Mouse (Mus musculus): ENCODE results near the gene Rbm48. TPM values are rescaled to one million over a fixed set of nuclear protein-coding genes. Genes with fewer than 3 reads are reported as not detected.
"Not testable (repeated sequence)": the region's sequence is repeated elsewhere in the genome, so short reads cannot be mapped to it uniquely, and the experiment has no call there.

Gene Rbm48
- 11.1 and 14.3 TPM in 2 replicates for polyA plus RNA-seq (2016; fragmentation: Nextera tagmentation; extraction: Ambion mirVana)

DNA sequence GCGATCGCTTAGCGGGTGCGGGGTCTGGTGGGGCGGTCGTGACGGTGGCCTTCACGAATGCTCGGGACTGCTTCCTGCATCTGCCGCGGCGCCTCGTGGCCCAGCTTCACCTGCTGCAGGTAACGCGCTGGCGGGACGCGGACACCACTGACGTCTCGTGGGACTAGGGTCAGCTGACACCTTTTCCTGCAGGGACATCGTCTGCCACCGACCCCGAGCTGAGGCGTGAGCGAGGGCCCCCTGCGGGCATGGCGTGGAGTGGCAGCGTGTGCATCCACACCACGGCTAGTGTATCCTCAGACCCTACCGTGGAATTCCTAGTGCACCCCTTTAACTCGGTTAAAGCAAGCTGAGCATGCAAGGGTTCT lies at the start of gene Rbm48:
TSS of gene Rbm48 (minus strand) at position 187 of the 368 bp plus-strand sequence.
- Histone ChIP-seq H3K27ac (peak within 1 kb of the TSS; percentile 88), H3K27me3 (ENCODE audit: insufficient read depth, poor library complexity, severe bottlenecking) (no peaks in the 10 kb centered on the region), H3K9me3 (no peaks in the 10 kb centered on the region), H3K36me3 (peaks cover 10% of the 10 kb centered on the region), H3K4me3 (peak within 1 kb of the TSS; percentile 85), H3K4me1 (replicated peaks) (peaks cover 15% of the 10 kb centered on the region)
- DNase-seq (ENCODE audit: low spot score): peak; percentile 77
- WGBS: under 1% methylated on average over 31 of the region's 31 CpGs

DNA sequence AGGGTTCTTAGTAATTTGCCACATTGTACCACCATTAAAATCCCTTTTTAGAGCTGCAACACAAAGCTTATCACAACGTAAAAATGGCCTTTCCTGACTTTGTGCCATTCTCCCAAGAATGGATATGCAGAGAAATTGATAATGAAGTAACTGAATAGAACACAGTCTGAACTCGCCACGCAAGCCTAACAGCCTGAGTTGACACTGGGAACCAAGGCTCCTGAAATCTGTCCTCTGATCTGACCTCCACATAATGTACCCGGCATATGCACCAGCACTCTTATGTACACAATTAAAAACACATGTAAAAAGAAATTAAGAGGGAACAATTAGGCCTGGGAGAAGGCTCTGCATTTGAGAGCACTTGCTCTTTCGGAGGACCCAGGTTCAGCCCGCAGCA lies 48.9 kb upstream of the Rbm48 start:
- peaks cover 51% of the 10 kb centered on the region for H3K36me3 ChIP-seq
- 91% methylated on average over 6 of the region's 6 CpGs for WGBS

DNA sequence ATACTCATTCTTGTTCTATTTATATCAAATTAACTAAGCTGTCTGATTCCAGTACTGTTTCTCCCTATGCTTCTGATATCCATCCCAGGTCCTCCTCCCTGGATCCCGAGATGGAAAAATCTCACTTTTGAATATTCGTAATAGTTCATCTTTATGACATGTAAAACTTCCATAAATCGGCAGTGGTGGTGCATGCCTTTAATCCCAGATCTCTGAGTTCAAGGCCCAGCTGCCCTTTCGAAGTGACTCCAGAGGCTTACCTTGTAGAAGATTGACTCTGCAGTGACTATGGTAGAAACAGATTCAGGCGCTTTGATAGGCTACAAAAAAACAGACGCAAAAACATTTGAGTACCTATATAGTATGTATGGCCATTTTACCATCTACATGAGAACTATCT lies 48.2 kb upstream of the Rbm48 start:
- H3K36me3 ChIP-seq: peaks cover 58% of the 10 kb centered on the region
- H3K4me1 ChIP-seq (replicated peaks): peaks cover 14% of the 10 kb centered on the region
- no peaks in the 10 kb centered on the region for H3K27me3 ChIP-seq (ENCODE audit: insufficient read depth, poor library complexity, severe bottlenecking)
- WGBS: 96% methylated on average over 6 of the region's 6 CpGs
- DNase-seq (ENCODE audit: low spot score): no peak
- no peak overlapping the region for H3K27ac ChIP-seq
- H3K4me3 ChIP-seq: no peak overlapping the region
- H3K9me3 ChIP-seq: 0 out of 2 replicates have a peak, but pooled peaks cover 5% of the 10 kb centered on the region

More for the DNA sequence above, 48.9 kb upstream of the Rbm48 start:
- Histone ChIP-seq H3K4me1 (replicated peaks) (peaks cover 14% of the 10 kb centered on the region), H3K27ac (no peak overlapping the region), H3K9me3 (0 out of 2 replicates have a peak, but pooled peaks cover 5% of the 10 kb centered on the region), H3K27me3 (ENCODE audit: insufficient read depth, poor library complexity, severe bottlenecking) (no peaks in the 10 kb centered on the region), H3K4me3 (no peak overlapping the region)
- DNase-seq (ENCODE audit: low spot score): no peak

DNA sequence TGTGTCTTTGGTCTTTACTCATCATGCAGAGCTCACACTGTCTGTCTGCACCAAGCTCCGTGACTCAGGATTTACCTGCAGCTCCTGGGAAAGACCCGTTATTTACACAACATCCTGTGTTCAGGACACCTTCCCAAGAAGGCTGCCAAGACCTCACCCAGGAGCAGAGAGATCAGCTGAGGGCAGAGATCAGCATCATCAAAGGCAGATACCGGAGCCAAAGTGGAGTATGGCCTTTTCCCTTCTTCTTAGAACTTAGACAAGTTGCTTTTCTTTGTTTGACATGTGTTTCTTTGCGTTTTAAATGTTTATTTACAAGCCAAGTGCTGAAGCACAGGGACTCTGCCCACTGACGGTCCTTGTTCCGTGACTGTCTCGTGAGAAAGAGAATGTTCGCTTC lies 38.9 kb upstream of the Rbm48 start:
- no peaks in the 10 kb centered on the region for H3K4me1 ChIP-seq (replicated peaks)
- H3K9me3 ChIP-seq: no peaks in the 10 kb centered on the region
- peaks cover 68% of the 10 kb centered on the region for H3K36me3 ChIP-seq
- DNase-seq (ENCODE audit: low spot score): no peak
- no peak overlapping the region for H3K4me3 ChIP-seq
- H3K27ac ChIP-seq: no peak overlapping the region
- WGBS: 86% methylated on average over 8 of the region's 8 CpGs
- no peaks in the 10 kb centered on the region for H3K27me3 ChIP-seq (ENCODE audit: insufficient read depth, poor library complexity, severe bottlenecking)

DNA sequence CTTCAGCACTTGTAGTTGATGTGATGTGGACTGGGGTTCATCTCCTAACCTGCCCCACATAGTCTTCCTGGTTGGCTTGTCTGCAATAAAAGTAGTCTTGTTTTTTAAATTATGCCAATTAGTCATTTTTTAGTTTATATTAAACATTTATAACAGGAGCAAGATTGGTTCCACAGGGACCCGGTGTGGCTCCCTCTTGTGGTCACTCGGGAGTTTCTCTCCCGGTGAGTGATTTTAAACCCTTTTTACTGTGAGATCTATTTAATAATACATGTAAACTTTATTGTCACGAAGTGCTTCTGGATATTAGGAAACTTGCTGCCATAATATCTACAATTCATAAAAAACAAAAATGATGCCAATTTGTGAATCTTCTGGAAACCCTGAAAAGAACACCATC lies 37.6 kb upstream of the Rbm48 start:
- WGBS: 76% methylated on average over 4 of the region's 4 CpGs
- no peak overlapping the region for H3K4me3 ChIP-seq
- H3K36me3 ChIP-seq: peaks cover 64% of the 10 kb centered on the region
- no peaks in the 10 kb centered on the region for H3K4me1 ChIP-seq (replicated peaks)
- no peak for DNase-seq (ENCODE audit: low spot score)
- no peak overlapping the region for H3K27ac ChIP-seq
- H3K9me3 ChIP-seq: no peaks in the 10 kb centered on the region
- H3K27me3 ChIP-seq (ENCODE audit: insufficient read depth, poor library complexity, severe bottlenecking): no peaks in the 10 kb centered on the region

DNA sequence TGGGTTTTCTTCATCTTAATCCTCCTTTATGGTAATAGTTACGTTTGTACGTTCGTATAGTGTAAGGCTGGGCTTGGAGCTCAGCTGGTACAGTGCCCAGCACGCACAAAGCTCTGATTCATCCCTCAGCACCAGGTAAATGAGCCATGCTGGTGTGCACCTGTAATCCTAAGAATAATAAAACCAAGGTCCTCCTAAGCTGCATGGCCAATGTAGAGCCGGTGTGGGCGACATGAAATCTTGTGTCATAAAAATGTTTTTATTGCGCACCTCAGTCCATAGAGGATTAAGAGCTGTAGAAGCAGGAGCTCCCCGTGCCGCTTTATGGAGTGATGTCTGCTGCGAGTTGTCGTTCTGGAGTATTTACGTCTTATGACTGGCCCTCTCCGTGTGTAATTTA lies 36.9 kb upstream of the Rbm48 start:
- no peak overlapping the region for H3K4me3 ChIP-seq
- 95% methylated on average over 13 of the region's 13 CpGs for WGBS
- no peaks in the 10 kb centered on the region for H3K9me3 ChIP-seq
- no peaks in the 10 kb centered on the region for H3K27me3 ChIP-seq (ENCODE audit: insufficient read depth, poor library complexity, severe bottlenecking)
- no peak overlapping the region for H3K27ac ChIP-seq
- no peaks in the 10 kb centered on the region for H3K4me1 ChIP-seq (replicated peaks)
- no peak for DNase-seq (ENCODE audit: low spot score)
- H3K36me3 ChIP-seq: peaks cover 65% of the 10 kb centered on the region

DNA sequence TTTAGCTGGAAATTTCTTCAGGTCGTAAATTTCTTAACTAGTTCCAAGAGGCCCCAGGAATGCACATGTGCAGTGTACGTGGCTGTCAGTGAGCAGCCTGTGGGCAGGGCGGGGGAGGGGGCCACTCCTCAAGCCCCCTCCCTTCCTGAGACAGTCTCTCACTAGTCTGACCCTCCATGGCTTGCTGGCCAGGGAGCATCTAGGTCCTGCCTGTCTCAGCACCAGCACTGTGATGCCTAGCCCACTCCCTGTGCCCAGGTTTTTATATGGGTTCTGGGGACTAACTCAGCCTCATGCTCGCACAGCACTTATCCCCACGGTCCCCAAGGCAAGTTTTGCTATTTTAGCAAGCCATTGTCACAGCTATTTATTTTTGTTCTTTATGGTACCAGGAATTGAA lies 35.9 kb upstream of the Rbm48 start:
- WGBS: 89% methylated on average over 5 of the region's 5 CpGs

DNA sequence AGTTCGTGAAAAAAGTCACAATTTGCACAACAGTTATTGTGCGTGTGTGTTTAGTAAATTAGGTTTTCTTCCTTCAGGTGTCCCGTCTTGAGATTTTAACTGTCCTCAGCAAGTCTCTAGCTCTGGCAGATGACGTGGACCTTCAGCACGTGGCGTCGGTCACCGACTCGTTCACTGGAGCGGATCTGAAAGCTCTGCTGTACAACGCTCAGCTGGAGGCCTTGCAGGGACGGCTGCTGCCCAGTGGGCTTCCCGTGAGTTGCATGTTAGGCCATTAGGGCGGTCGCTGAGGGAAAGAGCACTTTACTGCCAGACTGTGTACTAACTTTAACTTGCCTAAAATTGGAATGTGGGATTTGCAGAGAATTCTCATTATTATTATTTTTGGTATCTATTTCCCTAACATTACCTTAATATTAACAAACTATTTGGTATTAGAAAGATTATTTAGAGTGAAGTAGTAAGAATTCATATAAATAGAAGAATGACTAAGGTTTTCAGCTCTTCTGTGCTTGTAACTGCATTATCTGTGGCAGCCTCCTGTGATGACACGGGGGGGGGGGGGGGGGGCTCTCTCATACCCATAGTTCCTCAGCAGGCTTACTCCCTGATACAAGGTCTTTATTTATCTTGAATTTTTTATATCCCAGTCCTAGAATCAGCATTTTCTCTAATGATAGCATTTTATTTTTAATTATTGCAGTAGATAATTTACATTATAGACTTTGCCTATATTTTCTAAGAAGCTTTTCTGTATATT lies 35.3 kb upstream of the Rbm48 start:
- Histone ChIP-seq H3K27ac (no peak overlapping the region), H3K4me3 (no peak overlapping the region), H3K27me3 (ENCODE audit: insufficient read depth, poor library complexity, severe bottlenecking) (no peaks in the 10 kb centered on the region), H3K36me3 (peaks cover 62% of the 10 kb centered on the region), H3K9me3 (no peaks in the 10 kb centered on the region), H3K4me1 (replicated peaks) (no peaks in the 10 kb centered on the region)
- 57% methylated on average over 16 of the region's 16 CpGs for WGBS
- no peak for DNase-seq (ENCODE audit: low spot score)

More for the DNA sequence above, 35.9 kb upstream of the Rbm48 start:
- DNase-seq (ENCODE audit: low spot score): no peak
- Histone ChIP-seq H3K27me3 (ENCODE audit: insufficient read depth, poor library complexity, severe bottlenecking) (no peaks in the 10 kb centered on the region), H3K4me1 (replicated peaks) (no peaks in the 10 kb centered on the region), H3K9me3 (no peaks in the 10 kb centered on the region), H3K36me3 (peaks cover 61% of the 10 kb centered on the region), H3K27ac (no peak overlapping the region), H3K4me3 (no peak overlapping the region)

DNA sequence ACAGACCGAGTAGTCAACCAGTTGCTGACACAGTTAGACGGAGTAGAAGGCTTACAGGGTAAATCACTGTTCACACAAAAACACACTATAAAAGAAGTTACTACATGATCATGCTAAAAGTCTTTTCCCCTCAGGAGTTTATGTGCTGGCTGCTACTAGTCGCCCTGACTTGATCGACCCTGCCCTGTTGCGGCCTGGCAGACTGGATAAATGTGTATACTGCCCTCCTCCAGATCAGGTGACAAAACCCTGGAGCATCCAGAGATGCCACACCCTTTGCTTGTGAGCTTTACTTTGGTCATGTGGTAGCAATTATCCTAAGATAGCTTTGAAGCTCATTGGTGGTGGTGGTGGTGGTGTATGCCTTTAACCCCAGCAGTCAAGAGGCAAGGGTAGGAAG lies 33.7 kb upstream of the Rbm48 start:
- no peak overlapping the region for H3K4me3 ChIP-seq
- H3K36me3 ChIP-seq: peaks cover 61% of the 10 kb centered on the region
- no peak for DNase-seq (ENCODE audit: low spot score)
- no peak overlapping the region for H3K27ac ChIP-seq
- no peaks in the 10 kb centered on the region for H3K9me3 ChIP-seq
- H3K27me3 ChIP-seq (ENCODE audit: insufficient read depth, poor library complexity, severe bottlenecking): no peaks in the 10 kb centered on the region
- WGBS: 94% methylated on average over 5 of the region's 5 CpGs
- no peaks in the 10 kb centered on the region for H3K4me1 ChIP-seq (replicated peaks)

DNA sequence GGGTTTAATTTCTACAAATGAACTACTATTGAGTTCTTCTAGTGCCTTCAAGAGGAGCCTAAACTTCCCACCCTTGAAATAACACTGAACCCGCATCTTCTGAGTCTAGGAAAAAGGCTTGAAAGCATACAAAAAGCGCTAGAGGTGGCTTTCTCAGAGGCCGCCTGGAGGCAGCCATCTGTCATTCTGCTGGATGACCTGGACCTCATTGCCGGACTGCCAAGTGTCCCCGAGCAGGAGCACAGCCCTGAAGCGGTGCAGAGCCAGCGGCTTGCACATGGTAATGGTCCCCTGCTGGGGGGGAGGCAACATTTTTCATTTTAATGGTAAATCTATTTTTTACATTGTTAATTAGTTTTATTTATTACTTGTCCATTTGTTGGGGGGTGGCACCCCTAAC lies 24.1 kb upstream of the Rbm48 start:
- no peak overlapping the region for H3K27ac ChIP-seq
- no peaks in the 10 kb centered on the region for H3K27me3 ChIP-seq (ENCODE audit: insufficient read depth, poor library complexity, severe bottlenecking)
- no peaks in the 10 kb centered on the region for H3K9me3 ChIP-seq
- WGBS: 76% methylated on average over 7 of the region's 7 CpGs
- no peaks in the 10 kb centered on the region for H3K4me1 ChIP-seq (replicated peaks)
- H3K36me3 ChIP-seq: peaks cover 53% of the 10 kb centered on the region
- DNase-seq (ENCODE audit: low spot score): no peak
- no peak overlapping the region for H3K4me3 ChIP-seq

DNA sequence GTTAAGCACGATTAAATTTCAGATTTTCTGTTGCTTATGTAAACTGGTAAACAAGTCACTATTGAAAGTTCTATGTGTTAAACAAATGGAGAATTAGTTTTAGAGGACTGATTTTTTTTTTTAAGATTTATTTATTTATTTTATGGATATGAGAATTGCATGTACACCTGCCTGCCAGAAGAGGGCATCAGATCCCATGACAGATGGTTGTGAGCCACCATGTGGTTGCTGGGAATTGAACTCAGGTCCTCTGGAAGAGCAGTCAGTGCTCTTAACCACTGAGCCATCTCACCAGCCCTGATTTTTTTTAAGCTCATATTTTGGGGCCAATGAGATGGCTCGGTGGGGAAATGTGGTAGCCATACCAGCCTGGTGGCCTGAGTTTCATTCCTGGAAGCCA lies 15.4 kb upstream of the Rbm48 start:
- H3K36me3 ChIP-seq: peaks cover 63% of the 10 kb centered on the region
- WGBS: 91% methylated on average over 2 of the region's 2 CpGs
- DNase-seq (ENCODE audit: low spot score); H3K9me3 ChIP-seq; H3K27me3 ChIP-seq (ENCODE audit: insufficient read depth, poor library complexity, severe bottlenecking); H3K27ac ChIP-seq; H3K4me1 ChIP-seq (replicated peaks); H3K4me3 ChIP-seq: not testable (repeated sequence)

DNA sequence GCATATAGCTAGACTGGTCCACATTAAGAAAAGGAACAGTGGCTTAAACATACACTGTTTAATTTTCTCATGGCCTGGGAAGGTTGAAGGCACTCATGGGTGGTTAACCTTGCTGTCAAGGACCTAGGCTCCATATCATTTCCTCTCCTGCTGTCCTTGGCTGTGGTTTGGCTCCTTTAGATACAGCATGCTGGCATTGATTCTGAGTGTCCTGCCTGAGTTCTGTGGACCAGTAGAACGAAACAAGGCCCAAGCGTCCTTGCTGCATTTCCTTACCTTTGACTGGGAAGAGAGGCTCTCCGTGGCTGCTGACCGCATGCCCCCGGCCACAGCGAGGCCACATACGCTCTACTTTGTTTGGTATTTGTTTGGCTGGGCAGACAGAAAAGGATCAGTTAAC lies 12.9 kb upstream of the Rbm48 start:
- 94% methylated on average over 7 of the region's 7 CpGs for WGBS
- no peak for DNase-seq (ENCODE audit: low spot score)
- H3K4me3 ChIP-seq: no peak overlapping the region
- peaks cover 66% of the 10 kb centered on the region for H3K36me3 ChIP-seq
- no peak overlapping the region for H3K27ac ChIP-seq
- H3K4me1 ChIP-seq (replicated peaks): no peaks in the 10 kb centered on the region
- H3K27me3 ChIP-seq (ENCODE audit: insufficient read depth, poor library complexity, severe bottlenecking): no peaks in the 10 kb centered on the region
- peaks cover 5% of the 10 kb centered on the region for H3K9me3 ChIP-seq

DNA sequence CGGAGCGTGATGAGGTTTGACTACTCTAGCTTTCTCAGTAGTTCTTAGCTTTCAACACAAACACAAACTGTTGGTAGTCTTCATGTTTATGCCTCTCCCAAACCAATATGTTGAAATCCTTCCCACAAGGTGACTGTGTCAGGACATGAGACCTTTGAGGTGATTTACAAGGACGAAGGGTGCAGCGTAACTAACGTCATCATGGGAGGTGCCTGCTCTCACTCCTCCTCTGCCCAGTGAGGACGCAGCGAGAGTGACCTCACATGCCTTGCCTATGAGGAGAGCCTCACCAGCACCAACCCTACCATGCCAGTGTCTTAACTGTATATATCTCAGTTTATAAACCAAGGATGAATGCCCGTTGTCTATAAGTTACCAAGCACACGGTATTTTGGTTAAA lies 10.7 kb upstream of the Rbm48 start:
- peaks cover under 1% of the 10 kb centered on the region; the same call in 1 of the 2 replicates for H3K9me3 ChIP-seq
- peaks cover 61% of the 10 kb centered on the region for H3K36me3 ChIP-seq
- 97% methylated on average over 9 of the region's 9 CpGs for WGBS

More for the DNA sequence above, 10.7 kb upstream of the Rbm48 start:
- H3K4me1 ChIP-seq (replicated peaks): no peaks in the 10 kb centered on the region
- no peak overlapping the region for H3K27ac ChIP-seq
- H3K4me3 ChIP-seq: no peak overlapping the region
- no peak for DNase-seq (ENCODE audit: low spot score)
- no peaks in the 10 kb centered on the region for H3K27me3 ChIP-seq (ENCODE audit: insufficient read depth, poor library complexity, severe bottlenecking)
